Mouse (Mus musculus) central nervous system, embryonic 11.5 days (tissue): ENCODE measurements around the gene Gcdh. TPM values are rescaled to one million over a fixed set of nuclear protein-coding genes. Genes with fewer than 3 reads are reported as not detected.

Source experiments
- polyA plus RNA-seq: library from polyadenylated mRNA; depleted of rRNA; stranded (reverse); fragments of >200 nt; gene quantifications from 2 replicates; pipeline ENCODE4 v1.2.3, GENCODE M21; 2012; rRNA removed

Gcdh gene
- 47.6 and 59.7 TPM in 2 replicates for polyA plus RNA-seq

DNA sequence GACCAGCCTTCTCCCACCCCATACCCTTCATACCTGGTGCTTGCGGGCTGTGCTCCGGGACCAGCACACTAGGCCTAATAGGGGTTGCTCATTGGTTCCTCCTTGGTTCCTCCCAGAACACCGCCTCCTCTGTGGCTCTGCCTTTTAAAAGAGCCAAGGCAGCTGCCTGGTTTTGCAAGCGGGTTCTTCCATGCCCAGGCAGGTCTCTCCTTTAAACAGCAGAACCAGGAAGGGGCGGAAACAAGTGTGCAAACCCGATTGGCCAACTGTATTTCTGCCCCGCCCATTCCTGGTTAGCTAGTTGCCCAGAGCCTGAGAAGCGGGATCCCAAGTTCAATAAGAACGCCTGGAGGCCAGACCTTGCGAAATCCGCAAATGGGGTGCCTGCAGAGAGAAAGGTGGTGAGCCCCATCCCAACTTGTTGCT, at the start of gene Gcdh:
Gcdh (minus strand) TSS at position 213 of the 426 bp plus-strand sequence.

DNA sequence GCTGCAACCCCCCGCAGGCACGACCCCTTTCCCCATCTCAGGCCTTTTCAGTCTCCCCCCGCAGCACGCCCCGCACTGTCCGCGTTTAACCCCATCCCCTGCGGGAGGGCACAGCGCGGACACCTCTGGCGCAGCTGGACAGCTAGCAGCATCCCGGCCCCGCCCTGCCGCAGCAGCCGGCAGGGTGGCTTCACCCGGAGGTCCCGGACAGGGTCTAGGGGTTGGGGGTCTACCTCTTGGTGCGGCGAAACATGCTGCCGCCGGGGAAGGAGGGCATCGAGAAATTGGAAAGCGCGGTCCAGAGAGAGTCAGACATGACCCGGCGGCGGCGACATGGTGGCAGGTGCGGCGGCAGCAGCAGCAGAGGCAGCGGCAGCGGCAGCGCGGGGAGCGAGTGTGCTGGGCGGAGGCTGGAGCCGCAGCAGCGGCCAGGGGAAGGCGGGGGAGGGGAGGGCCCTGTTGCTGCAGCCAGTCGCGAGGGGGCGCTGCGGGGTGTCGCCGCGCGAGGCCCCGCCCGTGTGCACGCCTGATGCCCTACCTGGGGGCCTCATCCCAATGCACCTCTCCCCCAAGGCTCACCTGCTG, 43.3 kb upstream of the Gcdh start, which contains the start of gene Mast1:
Mast1 (minus strand) TSS at position 398 of the 585 bp plus-strand sequence.

DNA sequence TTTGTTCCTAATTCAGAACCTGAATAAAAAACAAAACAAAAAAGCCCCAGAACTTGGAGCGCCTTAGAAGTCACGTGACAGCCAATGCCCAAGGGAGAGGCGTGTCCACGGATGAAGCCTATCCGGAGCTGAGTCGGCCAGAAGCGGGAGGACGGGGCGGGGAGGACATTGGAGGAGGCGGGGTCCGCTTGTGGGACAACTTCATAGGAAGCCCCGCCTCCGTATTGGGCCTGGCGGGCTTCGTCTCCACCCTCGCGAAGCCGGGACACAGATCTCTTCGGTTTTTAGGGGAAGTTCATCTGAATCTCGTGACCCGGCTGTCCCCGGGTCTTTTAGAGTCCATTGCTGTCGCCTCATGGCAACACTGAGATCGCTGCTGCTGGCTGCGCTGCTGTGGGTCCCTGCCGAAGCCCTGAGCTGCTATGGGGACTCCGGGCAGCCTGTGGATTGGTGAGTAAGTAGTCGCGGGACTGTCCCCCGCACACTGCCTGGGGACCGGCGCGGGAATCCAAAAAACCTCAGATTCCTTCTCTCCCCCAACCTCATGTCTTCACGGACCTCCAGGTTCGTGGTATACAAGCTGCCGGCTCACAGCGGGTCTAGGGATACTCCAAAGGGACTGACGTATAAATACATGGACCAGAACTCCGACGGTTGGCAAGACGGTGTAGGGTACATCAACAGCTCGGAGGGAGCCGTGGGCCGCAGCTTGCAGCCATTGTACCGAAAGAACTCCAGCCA, 14.9 kb upstream of the Gcdh start, which contains the start of gene Dnase2a:
Dnase2a (plus strand) TSS at position 140 of the 741 bp plus-strand sequence.

DNA sequence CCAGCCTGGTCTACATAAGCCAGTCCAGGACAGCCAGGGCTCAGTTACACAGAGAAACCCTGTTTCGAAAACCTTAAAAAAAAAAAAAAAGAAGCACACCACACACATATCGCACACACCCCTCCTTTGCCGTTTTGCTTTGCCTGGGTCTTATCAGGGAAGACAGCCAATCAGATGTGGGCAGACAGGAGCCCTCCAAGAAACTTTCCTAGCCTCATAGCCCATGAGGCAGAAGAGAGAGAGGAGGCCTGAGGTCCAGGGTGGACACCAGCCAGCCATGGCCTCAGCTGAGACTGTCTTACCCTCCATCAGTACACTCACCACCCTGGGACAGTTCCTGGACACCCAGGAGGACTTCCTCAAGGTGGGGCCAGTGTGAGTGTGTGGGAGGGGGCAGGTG, 8.0 kb upstream of the Gcdh start, which contains the start of gene Klf1:
Klf1 (plus strand) TSS at position 177 of the 400 bp plus-strand sequence.

DNA sequence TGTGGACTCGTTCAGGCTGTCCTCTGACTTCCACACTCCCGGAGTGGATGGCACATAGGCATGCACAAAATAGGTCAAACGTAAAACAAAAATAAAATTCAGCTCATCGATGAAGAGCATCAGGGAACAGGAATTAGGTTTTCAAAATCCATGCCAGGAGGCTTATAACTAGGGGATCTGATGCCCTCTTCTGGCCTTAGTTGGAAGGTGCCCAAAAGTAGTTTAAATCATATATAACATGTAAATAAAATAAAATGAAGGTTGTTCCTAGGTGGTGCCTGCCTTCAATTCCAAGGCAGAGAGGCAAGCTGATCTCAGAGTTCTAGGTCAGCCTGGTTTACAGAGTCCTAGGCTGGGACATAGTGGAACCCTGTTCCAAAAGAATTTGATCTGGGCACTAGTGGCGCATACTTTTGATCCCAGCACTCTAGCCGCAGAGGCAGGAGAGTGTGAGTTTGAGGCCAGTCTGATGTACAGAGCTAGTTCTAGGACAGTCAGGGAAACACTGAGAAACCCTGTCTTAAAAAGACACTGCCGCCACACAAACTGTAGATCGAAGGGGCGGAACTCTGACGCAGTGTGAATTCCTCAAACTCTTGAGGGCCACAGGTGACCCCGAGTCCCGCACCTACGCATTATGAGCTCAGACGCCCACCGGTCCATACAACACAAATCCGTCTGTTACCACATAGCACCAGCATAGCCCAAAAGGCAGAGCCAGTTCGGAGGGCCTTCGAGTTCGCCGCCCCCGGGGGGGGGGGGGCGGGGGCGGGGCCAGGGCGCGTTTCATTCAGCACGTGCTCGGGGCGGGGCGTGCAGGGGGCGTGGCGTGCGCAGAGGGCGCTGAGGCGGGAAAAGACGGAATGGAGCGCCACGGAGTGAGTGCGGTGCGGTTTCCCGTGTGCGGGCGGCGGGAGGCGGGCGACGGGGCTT, 22.1 kb downstream of the Gcdh start, which contains the start of gene Syce2:
Syce2 (plus strand) TSS at position 736 of the 933 bp plus-strand sequence.

DNA sequence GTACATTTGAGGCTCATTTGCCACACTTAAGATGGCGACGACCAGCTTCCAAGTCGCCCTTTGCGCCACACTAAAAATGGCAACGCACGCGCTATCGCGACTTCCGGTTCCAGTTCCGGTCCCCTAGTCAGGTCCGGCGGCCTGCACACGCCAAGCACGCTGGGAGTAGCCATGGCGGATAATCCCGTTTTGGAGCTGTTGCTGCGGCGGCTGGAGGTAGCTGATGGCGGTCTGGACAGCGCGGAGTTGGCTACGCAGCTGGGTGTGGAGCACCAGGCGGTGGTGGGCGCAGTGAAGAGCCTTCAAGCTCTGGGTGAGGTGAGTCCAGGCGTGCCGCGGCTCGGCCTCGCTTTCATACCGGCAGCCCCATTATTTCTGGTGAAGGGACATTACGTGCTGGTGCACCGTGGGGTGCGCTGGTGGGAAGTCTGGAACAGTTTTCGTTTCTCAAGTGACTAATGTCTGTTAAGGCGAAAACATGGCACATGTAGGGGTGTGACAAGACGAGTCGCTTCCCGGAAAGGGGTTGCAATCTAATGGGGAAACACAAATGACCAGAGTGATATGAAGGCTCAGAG, 36.8 kb downstream of the Gcdh start, which contains the start of gene Farsa:
Farsa (plus strand) TSS at position 126 of the 578 bp plus-strand sequence.

DNA sequence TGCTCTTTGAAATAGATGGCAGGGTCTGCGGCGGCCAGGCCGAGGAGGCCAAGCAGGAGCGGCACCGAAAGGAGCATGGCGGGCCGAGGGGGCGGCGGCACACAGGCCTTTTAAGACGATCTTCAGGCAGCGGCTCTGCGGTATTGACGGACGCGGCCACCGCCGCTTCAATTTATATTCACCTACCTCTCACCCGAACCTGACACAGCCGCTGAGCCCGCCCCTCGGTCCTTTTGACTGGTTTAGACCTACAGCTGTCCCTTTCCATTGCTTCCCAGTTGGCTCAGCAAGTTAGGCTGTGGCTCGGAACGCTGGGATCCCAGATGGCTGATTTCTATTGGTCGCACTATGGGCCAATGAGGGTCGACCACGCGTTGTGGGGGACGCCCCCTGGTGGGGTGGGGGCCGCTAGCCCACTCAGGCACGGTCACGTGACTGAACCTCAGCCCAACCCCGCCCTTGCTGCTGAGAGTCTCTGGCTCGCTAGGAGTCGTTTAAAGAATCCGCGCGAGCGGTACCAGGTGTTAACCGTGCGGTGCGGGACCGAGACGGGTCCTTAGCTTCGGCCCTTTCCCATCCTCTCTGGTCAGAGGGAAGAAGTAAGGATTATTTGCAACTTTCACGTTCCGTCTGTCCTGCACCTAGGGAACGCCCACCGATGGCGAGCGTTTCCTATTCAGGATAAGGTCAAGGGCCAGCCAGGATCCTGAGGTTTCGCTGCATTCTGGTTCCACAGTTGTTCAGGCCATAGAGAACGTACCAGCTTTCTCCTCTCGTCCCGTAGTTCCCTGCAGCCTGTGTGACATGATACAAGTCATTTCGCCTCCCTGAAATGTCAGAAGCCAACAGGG, 46.8 kb downstream of the Gcdh start, which contains the start of gene Calr:
Calr (minus strand) TSS at position 213 of the 851 bp plus-strand sequence.

DNA sequence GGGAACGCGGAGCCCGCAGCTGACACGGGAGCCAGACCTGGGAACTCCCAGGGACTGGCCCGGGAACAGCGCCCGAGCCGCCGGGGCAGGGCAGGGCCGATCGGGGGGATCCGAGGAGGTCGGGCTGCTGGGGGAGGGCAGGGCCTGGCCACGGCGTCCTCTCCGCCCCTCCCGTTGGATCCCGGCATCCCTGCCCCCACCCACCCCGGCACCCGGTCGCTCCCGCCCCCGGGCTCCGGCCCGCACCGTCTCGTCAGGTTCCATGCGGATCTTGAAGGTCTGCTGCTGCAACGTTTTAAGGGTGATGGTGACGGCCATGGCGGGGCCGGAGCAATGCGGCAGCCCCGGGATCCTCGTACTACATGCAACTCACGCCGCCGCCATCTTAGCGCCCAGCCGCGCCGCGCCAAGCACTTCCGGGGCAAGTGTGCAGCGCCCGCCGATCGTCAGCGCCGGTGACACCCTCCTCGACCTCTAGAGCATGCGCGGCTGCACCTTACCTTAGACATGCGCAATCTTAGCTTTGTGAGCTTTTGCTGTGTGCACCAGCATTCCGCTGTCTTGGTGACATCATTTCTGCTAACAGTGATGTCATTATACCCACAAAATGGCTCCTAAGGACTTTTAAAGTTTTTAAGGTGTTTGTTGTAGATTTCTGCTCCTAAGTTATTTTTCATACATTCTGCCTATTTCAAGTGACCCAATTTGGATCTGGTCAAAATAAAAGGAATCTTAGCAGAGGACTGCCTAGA, 53.3 kb downstream of the Gcdh start, which contains the start of gene Rad23a:
Rad23a (minus strand) TSS at position 418 of the 752 bp plus-strand sequence.

Other genes starting within 250 kb of the Gcdh start
- 22.8 and 24.3 TPM in 2 replicates for gene Ier2, start 231.1 kb downstream of the Gcdh start, polyA plus RNA-seq
- gene Trmt1, start 207.6 kb downstream of the Gcdh start, polyA plus RNA-seq, result 109 and 112 TPM in 2 replicates
- 55.6 and 88.0 TPM in 2 replicates for gene Nacc1, start 206.1 kb downstream of the Gcdh start, polyA plus RNA-seq
- gene Lyl1, start 192.5 kb downstream of the Gcdh start, polyA plus RNA-seq, result 6.1 and 7.2 TPM in 2 replicates
- gene G430095P16Rik, start 170.9 kb downstream of the Gcdh start, polyA plus RNA-seq, result 2.7 and 4.9 TPM in 2 replicates
- 7.8 and 9.6 TPM in 2 replicates for gene Nfix, start 93.6 kb downstream of the Gcdh start, polyA plus RNA-seq
- 3.2 and 4.7 TPM in 2 replicates for gene Dand5, start 71.1 kb downstream of the Gcdh start, polyA plus RNA-seq
- gene Gadd45gip1, start 62.4 kb downstream of the Gcdh start, polyA plus RNA-seq, result 29.3 and 32.5 TPM in 2 replicates
- 65.7 and 76.9 TPM in 2 replicates for gene Rad23a, start 53.3 kb downstream of the Gcdh start, polyA plus RNA-seq
- 669 and 1,481 TPM in 2 replicates for gene Calr, start 47.0 kb downstream of the Gcdh start, polyA plus RNA-seq
- 97.5 and 98.6 TPM in 2 replicates for gene Farsa, start 36.9 kb downstream of the Gcdh start, polyA plus RNA-seq
- gene Syce2, start 21.8 kb downstream of the Gcdh start, polyA plus RNA-seq, result 38.7 and 41.1 TPM in 2 replicates
- 13.0 and 22.9 TPM in 2 replicates for gene Klf1, start 8.0 kb upstream of the Gcdh start, polyA plus RNA-seq
- gene Dnase2a, start 14.6 kb upstream of the Gcdh start, polyA plus RNA-seq, result 8.9 and 10.6 TPM in 2 replicates
- 21.4 and 22.8 TPM in 2 replicates for gene Mast1, start 43.4 kb upstream of the Gcdh start, polyA plus RNA-seq
- 1.1 TPM in 2 replicates for gene Rtbdn, start 53.1 kb upstream of the Gcdh start, polyA plus RNA-seq
- not detected in 2 replicates for gene Gm49661, start 75.5 kb upstream of the Gcdh start, polyA plus RNA-seq
- gene Prdx2, start 75.7 kb upstream of the Gcdh start, polyA plus RNA-seq, result 836 and 1,138 TPM in 2 replicates
- gene Rnaseh2a, start 75.8 kb upstream of the Gcdh start, polyA plus RNA-seq, result 85.7 and 158 TPM in 2 replicates
- 3.7 and 3.8 TPM in 2 replicates for gene Junb, start 84.8 kb upstream of the Gcdh start, polyA plus RNA-seq
- gene Hook2, start 96.7 kb upstream of the Gcdh start, polyA plus RNA-seq, result 12.8 and 15.9 TPM in 2 replicates
- gene Best2, start 120.6 kb upstream of the Gcdh start, polyA plus RNA-seq, result 0.04 TPM in 1 of 2 replicates, not detected in the other
- gene Asna1, start 131.4 kb upstream of the Gcdh start, polyA plus RNA-seq, result 186 and 196 TPM in 2 replicates
- 185 and 357 TPM in 2 replicates for gene Trir, start 132.9 kb upstream of the Gcdh start, polyA plus RNA-seq
- gene Tnpo2, start 143.0 kb upstream of the Gcdh start, polyA plus RNA-seq, result 72.4 and 83.1 TPM in 2 replicates
- 40.9 and 42.1 TPM in 2 replicates for gene Fbxw9, start 166.1 kb upstream of the Gcdh start, polyA plus RNA-seq
- 0.71 and 0.82 TPM in 2 replicates for gene Gm5741, start 174.1 kb upstream of the Gcdh start, polyA plus RNA-seq
- 44.7 and 49.4 TPM in 2 replicates for gene Dhps, start 177.8 kb upstream of the Gcdh start, polyA plus RNA-seq
- gene Wdr83os, start 186.8 kb upstream of the Gcdh start, polyA plus RNA-seq, result 85.3 and 89.8 TPM in 2 replicates
- 72.7 and 84.7 TPM in 2 replicates for gene Wdr83, start 187.4 kb upstream of the Gcdh start, polyA plus RNA-seq
- 18.3 and 21.6 TPM in 2 replicates for gene Man2b1, start 189.3 kb upstream of the Gcdh start, polyA plus RNA-seq
- gene Zfp791, start 229.2 kb upstream of the Gcdh start, polyA plus RNA-seq, result 1.3 and 2.0 TPM in 2 replicates